Mouse (Mus musculus) neural tube, embryonic 13.5 days (tissue): ENCODE results near the gene Olfr813. TPM values are rescaled to one million over a fixed set of nuclear protein-coding genes. Genes with fewer than 3 reads are reported as not detected.
"Not testable (repeated sequence)": the region's sequence is repeated elsewhere in the genome, so short reads cannot be mapped to it uniquely, and the experiment has no call there.

ENCODE experiments used
- ATAC-seq: fragments of 200-750 bp; cut with Nextera tagmentation; 2 replicates; pipeline ENCODE4 v1.8.0; 2017; ENCODE audit warnings: low read depth, mild to moderate bottlenecking, moderate TSS enrichment, moderate library complexity
- H3K27ac ChIP-seq: fragments of 300-500 bp; sonication (generic); replicated peaks from 2 replicates; pipeline ENCODE4 v1.5.1; 2015; ENCODE audit warnings: moderate library complexity, mild to moderate bottlenecking, inconsistent platforms
- H3K27me3 ChIP-seq: fragments of 300-500 bp; sonication (generic); 2 replicates; pipeline ENCODE4 v1.6.1; 2015; ENCODE audit warnings: mild to moderate bottlenecking, inconsistent platforms
- H3K36me3 ChIP-seq: fragments of 300-500 bp; sonication (generic); 2 replicates; pipeline ENCODE4 v1.6.1; 2015; ENCODE audit warnings: mild to moderate bottlenecking, inconsistent platforms
- H3K4me1 ChIP-seq: fragments of 300-500 bp; sonication (generic); replicated peaks from 2 replicates; pipeline ENCODE4 v1.6.1; 2015; ENCODE audit warnings: inconsistent platforms
- H3K4me2 ChIP-seq: fragments of 300-500 bp; sonication (generic); 2 replicates; pipeline ENCODE4 v1.6.1; 2015; ENCODE audit warnings: inconsistent platforms, mild to moderate bottlenecking, moderate library complexity
- H3K4me3 ChIP-seq: fragments of 300-500 bp; sonication (generic); 2 replicates; pipeline ENCODE4 v1.5.1; 2015; ENCODE audit warnings: mild to moderate bottlenecking, inconsistent platforms
- H3K9ac ChIP-seq: fragments of 300-500 bp; sonication (generic); 2 replicates; pipeline ENCODE4 v1.6.1; 2015; ENCODE audit warnings: moderate library complexity, mild to moderate bottlenecking, inconsistent platforms
- H3K9me3 ChIP-seq: fragments of 300-500 bp; sonication (generic); 2 replicates; pipeline ENCODE4 v1.6.1; 2016; ENCODE audit warnings: inconsistent platforms
- WGBS: fragments of 180-500 bp; shearing (Covaris S2); methylation state at CpG from one replicate; pipeline ENCODE4 v1.1.7; 2015; 5-methylcytosine and 5-hydroxymethylcytosine counted together
- polyA plus RNA-seq: library from polyadenylated mRNA; unstranded; fragments of >200 nt; fragmentation: Nextera tagmentation; extraction: Ambion mirVana; gene quantifications from 2 replicates; pipeline ENCODE4 v1.2.1, GENCODE M21; 2015

Olfr813 gene
- not detected in 2 replicates for polyA plus RNA-seq

DNA sequence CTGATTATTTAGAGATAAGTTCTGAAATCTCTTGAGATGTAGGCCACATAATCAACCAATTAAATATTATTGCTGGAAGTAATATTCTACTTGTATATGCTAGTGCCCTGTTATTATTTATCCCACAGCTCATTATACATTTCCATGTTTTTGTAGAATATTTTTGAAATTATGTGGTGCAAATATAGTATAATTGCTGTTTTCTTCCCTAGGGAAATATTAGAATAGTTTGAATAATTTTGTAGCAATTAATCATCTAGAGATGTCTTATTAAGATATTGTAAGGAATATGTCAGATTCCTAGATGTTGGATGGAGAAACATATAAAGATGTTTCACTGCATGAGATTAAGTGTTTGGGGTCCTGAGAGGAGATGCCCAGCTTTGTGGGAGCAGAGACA is at the start of gene Olfr813:
Gene Olfr813, plus strand, starts transcription at position 301 of the 400 bp plus-strand sequence.
- H3K4me3 ChIP-seq, result no peak within 1 kb of the TSS
- no peak within 1 kb of the TSS for H3K9ac ChIP-seq
- no peaks in the 10 kb centered on the region for H3K36me3 ChIP-seq
- H3K4me1 ChIP-seq, result no peaks in the 10 kb centered on the region
- no peaks in the 10 kb centered on the region for H3K9me3 ChIP-seq
- no peak for ATAC-seq
- no peak within 1 kb of the TSS for H3K27ac ChIP-seq
- H3K27me3 ChIP-seq, result no peaks in the 10 kb centered on the region
- H3K4me2 ChIP-seq, result no peak within 1 kb of the TSS

DNA sequence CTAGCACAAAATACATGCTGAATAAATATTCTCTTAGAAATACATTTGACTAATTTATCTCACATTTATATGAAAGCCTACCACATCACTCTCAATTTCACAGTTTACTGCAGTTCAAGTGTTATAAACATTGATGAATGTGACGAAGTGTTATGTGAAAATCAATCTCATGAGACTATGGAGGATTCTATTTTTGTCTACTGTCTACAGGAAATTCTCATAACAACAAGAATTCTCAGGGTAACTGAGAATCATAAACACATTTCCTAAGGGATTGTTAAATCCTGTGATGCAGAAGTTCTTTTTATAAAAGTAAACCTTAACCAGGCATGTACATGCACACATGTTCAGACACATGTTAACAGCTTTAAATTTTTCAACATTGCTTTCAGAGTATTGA is 9.2 kb upstream of the Olfr813 start, which contains the start of gene Olfr812:
Gene Olfr812, minus strand, starts transcription at position 101 of the 400 bp plus-strand sequence.
- Histone ChIP-seq H3K4me2 (no peak within 1 kb of the TSS), H3K36me3 (no peaks in the 10 kb centered on the region), H3K4me1 (no peaks in the 10 kb centered on the region), H3K27ac (no peak within 1 kb of the TSS), H3K9me3 (no peaks in the 10 kb centered on the region), H3K9ac (no peak within 1 kb of the TSS), H3K4me3 (no peak within 1 kb of the TSS), H3K27me3 (no peaks in the 10 kb centered on the region)
- WGBS, result 79% methylated on average over 1 of the region's 1 CpGs
- ATAC-seq, result no peak

GRCm38 (mm10) chr10:129847343-129847742 is 7.8 kb upstream of the Olfr813 start:
- 60% methylated on average over 1 of the region's 1 CpGs for WGBS
- no peak for ATAC-seq

GRCm38 (mm10) chr10:129879751-129880150 is 24.6 kb downstream of the Olfr813 start, which contains the start of gene Olfr814:
Gene Olfr814, minus strand, starts transcription at chr10:129879851.
- not testable (repeated sequence) for H3K4me2 ChIP-seq, H3K27me3 ChIP-seq, ATAC-seq, H3K9me3 ChIP-seq, H3K9ac ChIP-seq, H3K4me3 ChIP-seq, H3K27ac ChIP-seq, H3K4me1 ChIP-seq, H3K36me3 ChIP-seq
- WGBS, result 62% methylated on average over 1 of the region's 1 CpGs

More at GRCm38 (mm10) chr10:129847343-129847742, 7.8 kb upstream of the Olfr813 start:
- no peak overlapping the region for H3K9ac ChIP-seq
- H3K27ac ChIP-seq, result no peak overlapping the region
- no peaks in the 10 kb centered on the region for H3K4me1 ChIP-seq
- no peak overlapping the region for H3K4me2 ChIP-seq
- H3K36me3 ChIP-seq, result no peaks in the 10 kb centered on the region
- no peak overlapping the region for H3K4me3 ChIP-seq
- no peaks in the 10 kb centered on the region for H3K27me3 ChIP-seq
- no peaks in the 10 kb centered on the region for H3K9me3 ChIP-seq

- not testable (repeated sequence) for H3K36me3 ChIP-seq, H3K4me3 ChIP-seq, H3K4me2 ChIP-seq, H3K27me3 ChIP-seq, ATAC-seq, H3K9ac ChIP-seq, H3K27ac ChIP-seq, H3K9me3 ChIP-seq, H3K4me1 ChIP-seq
- 87% methylated on average over 6 of the region's 6 CpGs for WGBS
Observed at GRCm38 (mm10) chr10:129885496-129885895, 30.3 kb downstream of the Olfr813 start.

- WGBS, result 95% methylated on average over 7 of the region's 7 CpGs
- Histone ChIP-seq H3K4me2 (no peak overlapping the region), H3K9me3 (no peaks in the 10 kb centered on the region), H3K4me3 (no peak overlapping the region), H3K27ac (no peak overlapping the region), H3K9ac (no peak overlapping the region), H3K4me1 (no peaks in the 10 kb centered on the region), H3K36me3 (no peaks in the 10 kb centered on the region), H3K27me3 (no peaks in the 10 kb centered on the region)
- no peak for ATAC-seq
Observed at GRCm38 (mm10) chr10:129885934-129886333, 30.8 kb downstream of the Olfr813 start.

DNA sequence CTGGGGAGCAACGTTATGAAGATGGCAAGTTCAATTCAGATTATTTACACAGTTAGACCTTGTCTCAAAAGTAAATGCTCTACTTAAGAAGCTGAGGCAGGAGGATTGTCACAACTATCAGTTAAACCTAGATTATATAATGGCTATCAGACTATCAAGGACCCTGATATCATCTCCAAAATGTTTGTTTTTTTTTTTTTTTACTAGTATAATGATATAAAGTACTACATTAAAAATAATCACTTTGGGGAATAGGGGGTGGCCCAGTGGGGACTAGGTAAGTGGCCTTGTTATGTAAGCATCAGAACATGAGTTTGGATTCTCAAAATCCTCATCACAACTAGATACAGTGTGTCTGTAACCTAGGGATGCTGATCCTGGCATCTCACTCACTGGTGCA is 50.6 kb downstream of the Olfr813 start, which contains the start of gene Olfr815:
Gene Olfr815, minus strand, starts transcription at position 101 of the 400 bp plus-strand sequence.
- WGBS, result 71% methylated on average over 1 of the region's 1 CpGs
- H3K9me3 ChIP-seq, result not testable (repeated sequence)

More for the DNA sequence above, 50.6 kb downstream of the Olfr813 start, which contains the start of gene Olfr815:
- H3K27me3 ChIP-seq, H3K36me3 ChIP-seq, H3K4me3 ChIP-seq, ATAC-seq, H3K27ac ChIP-seq, H3K4me2 ChIP-seq, H3K4me1 ChIP-seq, H3K9ac ChIP-seq: not testable (repeated sequence)

Other genes starting within 250 kb of the Olfr813 start
- gene Olfr796, start 242.8 kb upstream of the Olfr813 start, polyA plus RNA-seq, result not detected in 2 replicates
- not detected in 2 replicates for gene Olfr798, start 227.4 kb upstream of the Olfr813 start, polyA plus RNA-seq
- not detected in 2 replicates for gene Olfr799, start 217.9 kb upstream of the Olfr813 start, polyA plus RNA-seq
- not detected in 2 replicates for gene Olfr800, start 197.7 kb upstream of the Olfr813 start, polyA plus RNA-seq
- gene Olfr801, start 181.5 kb upstream of the Olfr813 start, polyA plus RNA-seq, result not detected in 2 replicates
- 0.03 TPM in 1 of 2 replicates, not detected in the other for gene Olfr802, start 167.2 kb upstream of the Olfr813 start, polyA plus RNA-seq
- gene Olfr803, start 161.1 kb upstream of the Olfr813 start, polyA plus RNA-seq, result not detected in 2 replicates
- not detected in 2 replicates for gene Olfr804, start 152.2 kb upstream of the Olfr813 start, polyA plus RNA-seq
- not detected in 2 replicates for gene Olfr805, start 126.0 kb upstream of the Olfr813 start, polyA plus RNA-seq
- not detected in 2 replicates for gene Olfr806, start 113.4 kb upstream of the Olfr813 start, polyA plus RNA-seq
- not detected in 2 replicates for gene Olfr807, start 97.6 kb upstream of the Olfr813 start, polyA plus RNA-seq
- gene Olfr808, start 89.9 kb upstream of the Olfr813 start, polyA plus RNA-seq, result not detected in 2 replicates
- not detected in 2 replicates for gene Olfr809, start 80.7 kb upstream of the Olfr813 start, polyA plus RNA-seq
- not detected in 2 replicates for gene Olfr810, start 60.5 kb upstream of the Olfr813 start, polyA plus RNA-seq
- gene Olfr811, start 51.0 kb upstream of the Olfr813 start, polyA plus RNA-seq, result not detected in 2 replicates
- not detected in 2 replicates for gene Olfr812, start 9.3 kb upstream of the Olfr813 start, polyA plus RNA-seq
- not detected in 2 replicates for gene Olfr814, start 24.5 kb downstream of the Olfr813 start, polyA plus RNA-seq
- not detected in 2 replicates for gene Olfr815, start 50.5 kb downstream of the Olfr813 start, polyA plus RNA-seq
- not detected in 2 replicates for gene Olfr816, start 60.2 kb downstream of the Olfr813 start, polyA plus RNA-seq
- not detected in 2 replicates for gene Olfr818, start 93.7 kb downstream of the Olfr813 start, polyA plus RNA-seq
- not detected in 2 replicates for gene Olfr819, start 111.9 kb downstream of the Olfr813 start, polyA plus RNA-seq
- not detected in 2 replicates for gene Olfr247, start 120.8 kb downstream of the Olfr813 start, polyA plus RNA-seq
- gene Gm10310, start 129.7 kb downstream of the Olfr813 start, polyA plus RNA-seq, result not detected in 2 replicates
- gene Olfr820, start 157.3 kb downstream of the Olfr813 start, polyA plus RNA-seq, result not detected in 2 replicates
- not detected in 2 replicates for gene Olfr821, start 175.0 kb downstream of the Olfr813 start, polyA plus RNA-seq
- gene Olfr822, start 215.8 kb downstream of the Olfr813 start, polyA plus RNA-seq, result not detected in 2 replicates